Mouse (Mus musculus) stomach, postnatal 0 days (tissue): ENCODE results near the gene Rpl26.

Experiments used
- CTCF ChIP-seq: IDR thresholded peaks from 2 replicates; pipeline ENCODE4 v1.5.1; 2016; ENCODE audit warnings: antibody characterized with exemption, low read depth, mild to moderate bottlenecking, moderate library complexity
- EP300 ChIP-seq: optimal IDR thresholded peaks from 2 replicates; pipeline ENCODE3; 2016; ENCODE audit warnings: antibody characterized with exemption

DNA sequence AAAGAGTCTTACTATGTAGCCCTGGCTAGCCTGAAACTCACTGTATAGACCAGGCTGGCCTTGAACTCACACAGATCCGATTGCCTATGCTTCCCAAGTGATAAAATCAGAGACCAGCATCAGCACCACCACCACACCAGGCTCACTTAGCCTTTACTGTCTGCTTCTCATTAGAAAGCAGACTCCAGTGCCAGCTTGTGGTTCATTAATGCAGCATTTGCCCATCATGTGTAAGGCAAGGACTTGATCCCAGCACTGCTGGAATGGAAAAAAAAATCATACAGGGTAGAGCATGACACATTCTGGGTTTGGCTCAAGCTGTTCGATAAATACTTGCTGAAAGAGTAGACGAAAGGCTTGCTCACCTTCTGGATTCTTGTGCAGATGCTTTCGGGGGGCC is 44.6 kb downstream of the Rpl26 start:
- no peak for TF ChIP-seq EP300
- no peak for TF ChIP-seq CTCF
